Mouse (Mus musculus) thymus, adult 18-20 months (tissue): ENCODE measurements around the gene Tcea3.
A peak's percentile ranks its signal among the peaks of the same experiment; 100 is the strongest.

ENCODE experiments used
- DNase-seq, 2 experiments: peaks; one replicate each; pipeline ENCODE4 v3.0.0; 2022; ENCODE audit warnings: mixed read lengths in 2 of 2

Gene Tcea3

DNA sequence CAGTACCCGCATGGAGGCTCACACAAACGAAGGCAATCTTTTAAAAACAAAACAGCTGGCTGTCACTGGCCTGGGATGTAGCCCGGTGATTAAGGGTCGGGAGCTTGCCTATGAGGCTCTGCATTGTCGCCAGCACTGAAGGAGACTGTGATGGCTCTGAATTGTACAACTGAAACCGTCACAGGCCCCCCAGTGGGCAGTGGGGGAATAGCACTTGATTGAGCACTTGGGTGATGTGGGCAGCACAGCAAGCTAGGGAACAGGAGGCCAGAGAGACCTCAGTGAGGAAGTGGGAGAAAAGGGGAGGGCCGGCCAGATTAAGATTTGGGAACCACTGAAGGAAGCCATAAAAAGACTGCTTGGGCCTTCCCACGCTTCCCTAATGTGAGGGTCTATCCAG is 7.9 kb upstream of the Tcea3 start:
- peak; percentile 55 to 56 for DNase-seq

DNA sequence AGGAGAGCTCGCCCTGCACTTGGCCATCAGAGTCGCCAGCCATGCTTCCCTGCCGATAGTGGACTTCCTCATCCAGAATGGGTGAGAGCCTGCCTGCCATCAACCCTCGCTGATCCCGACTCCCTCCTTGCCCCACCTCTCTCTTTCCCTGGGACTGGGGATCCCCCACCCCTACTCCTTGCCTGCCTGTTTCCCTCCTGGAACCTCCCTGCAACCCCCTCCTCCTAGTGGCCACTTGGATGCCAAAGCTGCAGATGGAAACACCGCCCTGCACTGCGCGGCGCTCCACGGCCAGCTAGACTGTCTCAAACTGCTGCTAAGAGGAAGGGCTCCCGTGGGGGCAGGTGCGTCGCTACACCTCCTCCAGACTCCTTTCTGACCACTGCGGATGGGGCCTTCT is 7.4 kb upstream of the Tcea3 start:
- no peak for DNase-seq

DNA sequence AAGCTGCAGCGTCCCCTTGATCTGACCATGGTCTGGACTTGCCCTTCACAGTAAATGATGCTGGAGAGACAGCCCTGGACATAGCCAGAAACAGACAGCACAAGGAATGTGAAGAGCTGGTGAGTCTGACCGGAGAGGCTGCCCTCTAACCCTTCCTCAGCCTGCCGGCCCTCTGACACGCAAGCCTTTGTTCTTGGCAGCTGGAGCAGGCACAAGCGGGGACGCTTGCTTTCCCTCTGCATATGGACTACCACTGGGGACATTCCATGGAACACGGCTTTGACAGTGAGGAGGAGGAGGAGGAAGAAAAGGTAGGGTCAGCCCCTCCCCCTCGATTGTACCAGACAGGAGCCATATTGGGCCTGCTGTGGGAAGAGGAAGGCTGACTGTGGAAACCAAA is 6.6 kb upstream of the Tcea3 start:
- DNase-seq: no peak

DNA sequence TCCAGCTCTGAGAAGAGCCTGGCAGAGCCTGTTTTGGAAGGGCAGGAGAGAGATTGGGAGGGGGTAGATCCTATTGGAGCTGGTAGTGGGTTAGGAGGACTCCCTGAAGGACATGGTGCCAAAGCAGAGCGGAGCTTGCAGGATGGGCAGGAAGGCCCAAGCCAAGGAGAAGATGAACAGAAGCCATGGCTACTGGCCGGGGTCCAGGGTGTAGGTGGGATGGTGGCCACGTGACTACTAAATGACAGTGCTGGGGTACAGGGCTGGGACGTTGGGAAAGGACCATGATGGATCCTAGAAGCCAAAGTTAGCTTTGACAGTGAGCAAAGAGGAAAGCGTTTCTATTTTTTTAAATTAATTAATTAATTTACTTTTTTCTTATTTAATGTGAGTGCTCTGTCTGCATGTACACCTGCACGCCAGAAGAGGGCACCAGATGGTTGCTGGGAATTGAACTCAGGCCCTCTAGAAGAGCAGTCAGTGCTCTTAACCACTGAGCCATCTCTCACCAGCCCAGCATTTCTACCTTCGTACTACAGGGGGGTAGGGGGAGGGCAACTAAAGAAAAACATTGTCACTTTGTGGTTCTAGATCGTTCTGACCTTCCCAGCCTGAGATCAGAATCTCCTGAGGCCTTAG is 5.3 kb upstream of the Tcea3 start:
- no peak for DNase-seq

DNA sequence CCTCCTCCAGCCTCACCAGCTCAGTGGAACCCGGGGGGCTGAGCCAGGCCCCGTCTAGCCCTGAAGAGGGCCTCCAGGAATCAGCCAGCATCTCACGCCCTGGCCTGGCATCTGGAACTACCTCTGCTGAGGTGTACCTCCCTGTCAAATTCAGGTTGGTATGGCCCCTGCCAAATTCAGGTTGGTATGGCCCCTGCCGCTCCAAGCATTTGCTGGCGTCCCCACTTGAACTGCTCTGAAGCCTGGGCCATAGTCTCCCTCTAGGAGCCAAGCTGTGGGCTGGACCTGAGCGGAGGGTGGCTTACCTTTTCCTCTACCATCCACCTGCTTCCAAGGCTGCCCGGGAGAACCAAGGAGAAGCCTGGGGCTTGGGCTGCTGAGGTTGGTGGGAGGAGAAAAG is 4.8 kb upstream of the Tcea3 start:
- DNase-seq: no peak

DNA sequence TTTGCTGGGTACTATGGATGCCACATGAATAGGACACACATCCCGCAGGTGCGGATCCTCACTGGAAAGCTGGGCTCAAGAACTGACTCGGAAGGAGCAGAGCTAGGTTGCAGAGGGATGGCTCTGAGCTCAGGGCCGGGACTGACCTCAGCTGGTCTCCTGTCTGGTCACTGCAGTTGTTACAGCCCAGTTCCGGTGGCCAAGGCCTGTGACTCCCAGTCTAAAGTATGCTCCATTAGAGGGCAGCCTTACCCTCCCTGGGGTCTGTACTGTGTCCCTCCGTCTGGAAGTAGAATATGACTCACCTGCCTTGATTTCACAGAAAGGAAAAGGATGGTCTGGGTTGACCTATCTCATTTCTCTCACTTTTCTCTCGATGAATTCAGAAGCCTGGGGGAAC is 3.3 kb upstream of the Tcea3 start:
- DNase-seq: no peak

DNA sequence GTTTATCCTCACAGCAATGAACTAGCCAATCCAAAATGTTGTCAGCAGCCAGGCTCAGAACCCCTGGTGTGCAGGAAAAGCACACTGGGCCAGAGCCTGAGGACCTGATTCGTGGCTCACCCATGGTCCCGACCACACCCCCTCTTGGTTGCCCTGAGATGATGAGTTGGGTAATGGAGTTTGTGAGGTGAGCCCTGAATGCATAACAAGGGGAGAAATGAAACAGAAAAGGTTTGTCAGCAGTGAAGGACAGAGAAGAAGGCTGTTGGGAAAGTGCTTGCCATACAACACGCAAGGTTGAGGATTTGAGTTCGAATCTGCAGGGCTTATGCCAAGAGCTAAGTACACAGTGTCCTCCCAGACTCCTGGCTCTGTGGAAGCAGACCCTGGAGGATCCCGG is 1.8 kb upstream of the Tcea3 start:
- no peak for DNase-seq

DNA sequence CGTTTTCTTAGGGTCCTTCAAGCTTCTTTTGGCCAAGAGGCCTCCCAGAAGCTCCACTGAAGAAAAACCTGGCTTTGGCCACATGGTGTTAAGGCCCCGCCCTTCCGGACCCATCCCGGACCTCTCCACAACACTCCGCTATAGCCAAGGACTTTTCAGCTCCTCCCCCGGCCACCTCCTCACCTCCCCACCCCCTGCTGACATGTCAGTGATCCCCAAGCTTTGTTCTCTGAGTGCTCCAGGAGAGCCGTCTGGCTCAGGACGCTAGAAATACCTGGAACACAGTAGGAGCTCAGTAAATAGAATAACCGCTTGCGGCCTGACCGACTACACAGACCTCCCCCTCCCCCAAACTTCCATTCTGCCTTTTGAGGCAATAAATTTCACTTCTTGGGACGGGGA is 960 bp upstream of the Tcea3 start:
- DNase-seq: no peak

DNA sequence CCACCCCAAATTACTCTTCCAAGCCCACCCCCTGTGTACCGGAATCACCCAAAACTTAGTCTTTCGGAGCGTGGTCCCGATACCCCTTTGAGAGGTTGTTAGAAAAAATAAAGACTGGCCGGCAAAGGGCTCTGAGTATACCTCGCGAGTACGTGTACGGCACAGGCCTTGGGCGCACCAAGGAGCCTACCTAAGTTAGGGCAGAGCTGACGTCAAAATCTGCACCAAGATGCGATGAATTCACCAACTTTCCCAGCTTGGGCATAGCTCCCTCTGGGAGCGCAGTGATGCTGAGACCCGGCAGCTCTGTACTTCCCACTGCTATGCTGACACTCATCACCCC is 172 bp upstream of the Tcea3 start:
- DNase-seq: no peak

DNA sequence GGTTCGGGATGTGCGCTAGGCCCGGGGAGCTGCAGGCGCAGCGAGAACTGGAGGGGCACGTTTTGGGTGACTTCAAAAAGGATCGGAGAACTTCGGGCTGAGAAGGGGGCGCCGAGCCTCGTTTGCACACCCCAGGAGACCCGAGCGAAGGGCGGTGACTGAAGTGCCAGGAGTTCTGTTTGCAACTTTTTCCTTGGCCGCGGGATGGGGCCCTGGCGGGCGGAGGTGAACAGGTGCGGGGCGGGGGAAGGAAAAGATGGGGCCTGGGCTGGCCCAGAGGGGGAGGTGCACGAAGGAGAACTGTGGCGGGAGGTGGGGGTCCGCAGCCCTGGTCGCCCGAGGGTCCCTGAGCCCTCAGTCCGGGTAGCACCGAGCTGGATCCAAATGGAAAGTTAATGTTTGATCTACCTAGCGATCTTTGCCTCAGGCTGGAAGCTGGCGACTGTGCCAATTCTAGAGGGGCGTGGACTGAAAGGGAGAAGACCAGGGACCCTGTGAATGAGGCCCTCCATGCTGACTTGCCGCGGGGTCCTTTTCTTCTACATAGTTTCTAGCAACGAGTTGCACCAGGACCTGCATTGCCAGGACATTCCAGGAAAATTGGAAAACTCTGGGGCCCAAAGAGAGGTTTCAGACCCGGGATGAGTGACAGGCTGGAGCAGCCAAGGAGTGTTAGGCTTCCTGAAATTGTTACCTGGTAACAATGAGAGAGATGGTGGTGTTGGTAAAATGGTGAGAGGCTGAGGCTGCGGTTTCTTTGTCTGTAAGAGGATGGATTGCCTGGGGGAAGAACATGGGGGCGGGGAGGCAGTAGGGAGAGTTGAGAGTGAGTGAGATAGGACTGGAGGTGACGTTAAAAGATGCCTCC is 1.2 kb downstream of the Tcea3 start:
- DNase-seq: no peak

DNA sequence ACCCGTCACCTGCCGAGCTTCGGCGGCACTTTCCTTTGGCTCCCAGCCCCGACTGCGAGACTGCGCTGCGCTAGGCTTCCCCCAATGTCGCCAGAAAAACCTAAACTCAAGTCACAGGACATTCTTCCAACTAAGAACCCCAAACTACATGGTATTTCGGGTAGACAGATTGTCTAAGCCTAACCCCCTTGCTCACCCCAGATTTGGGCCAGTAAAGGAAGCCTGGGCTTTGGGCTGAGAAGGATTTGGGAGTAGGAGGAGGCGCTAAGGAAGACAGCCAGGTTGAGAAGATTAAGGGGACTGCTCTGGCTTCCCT is 1.8 kb downstream of the Tcea3 start:
- DNase-seq: no peak

DNA sequence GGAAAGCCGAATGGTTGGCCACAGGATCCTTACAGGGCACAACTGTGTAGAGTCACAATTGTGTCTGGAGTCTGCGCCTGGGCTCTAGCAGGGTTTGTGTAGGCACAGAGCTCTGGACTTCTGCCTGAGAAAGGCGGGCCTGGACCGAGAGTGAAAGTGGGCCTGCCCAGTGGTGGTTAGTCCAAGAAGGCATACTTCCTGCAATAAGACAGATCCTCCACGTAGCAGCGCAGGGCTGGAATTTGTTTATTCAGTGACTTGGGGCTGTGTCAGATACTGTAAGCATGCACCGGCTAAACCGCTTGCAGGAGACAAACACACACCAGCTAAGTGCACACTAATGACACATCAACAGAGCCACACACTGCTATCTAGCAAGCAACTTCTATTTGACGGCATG is 2.3 kb downstream of the Tcea3 start:
- no peak for DNase-seq

DNA sequence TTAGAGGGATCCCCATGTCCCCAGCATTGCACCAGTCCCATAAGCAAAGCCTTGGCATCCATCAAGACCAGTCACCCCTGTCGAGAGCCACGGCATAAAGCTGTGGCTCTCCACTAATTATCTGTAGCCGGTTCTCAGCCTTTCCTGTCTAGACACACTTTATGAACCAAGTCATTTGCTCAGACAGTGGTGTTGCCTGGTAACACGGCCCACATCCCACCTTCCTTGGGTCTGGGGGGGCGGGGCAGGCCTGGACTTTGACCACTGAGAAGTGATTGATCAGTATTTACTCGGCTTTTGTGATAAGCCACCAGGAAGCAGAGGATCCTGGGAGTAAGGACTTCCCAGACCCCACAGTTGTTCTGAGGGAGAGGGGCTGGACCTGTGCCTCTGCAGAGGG is 8.4 kb downstream of the Tcea3 start:
- no peak for DNase-seq

DNA sequence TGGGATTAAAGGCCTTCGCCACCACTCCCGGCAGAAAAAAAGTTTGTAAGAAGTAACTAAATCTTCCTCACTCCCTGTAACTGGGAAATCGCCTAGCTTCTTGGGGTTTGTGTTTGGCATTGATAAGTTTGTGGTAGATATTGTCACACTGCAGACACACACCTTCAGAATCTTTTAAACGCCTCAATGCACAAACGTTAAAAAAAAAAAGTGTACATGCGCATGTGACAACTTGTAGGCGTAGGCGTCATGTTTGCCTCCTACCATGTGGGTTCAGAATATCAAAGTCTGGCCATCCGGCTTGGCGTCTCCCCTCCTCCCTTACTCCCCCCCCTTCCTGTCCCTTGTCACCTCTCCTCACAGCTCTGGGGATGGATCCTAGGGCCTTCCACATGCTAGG is 9.2 kb downstream of the Tcea3 start:
- DNase-seq: no peak

DNA sequence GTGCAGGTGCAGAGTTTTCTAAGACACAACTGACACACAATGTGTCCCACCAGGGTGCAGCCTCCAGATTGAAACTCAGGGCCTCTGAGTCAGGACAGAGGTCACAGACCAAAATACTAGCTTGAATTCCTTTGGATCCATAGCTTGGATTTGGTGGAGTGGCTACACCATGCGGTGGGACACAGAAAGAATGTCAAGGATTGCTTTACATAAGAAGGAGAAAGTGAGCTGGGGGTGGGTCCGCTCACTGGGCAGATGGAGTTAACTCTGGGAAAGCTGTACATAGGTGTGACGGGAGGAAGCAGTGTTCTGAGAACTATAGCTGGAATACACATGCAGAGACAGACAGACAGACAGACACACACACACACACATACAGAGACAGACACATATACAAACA is 12.4 kb downstream of the Tcea3 start:
- DNase-seq: no peak

DNA sequence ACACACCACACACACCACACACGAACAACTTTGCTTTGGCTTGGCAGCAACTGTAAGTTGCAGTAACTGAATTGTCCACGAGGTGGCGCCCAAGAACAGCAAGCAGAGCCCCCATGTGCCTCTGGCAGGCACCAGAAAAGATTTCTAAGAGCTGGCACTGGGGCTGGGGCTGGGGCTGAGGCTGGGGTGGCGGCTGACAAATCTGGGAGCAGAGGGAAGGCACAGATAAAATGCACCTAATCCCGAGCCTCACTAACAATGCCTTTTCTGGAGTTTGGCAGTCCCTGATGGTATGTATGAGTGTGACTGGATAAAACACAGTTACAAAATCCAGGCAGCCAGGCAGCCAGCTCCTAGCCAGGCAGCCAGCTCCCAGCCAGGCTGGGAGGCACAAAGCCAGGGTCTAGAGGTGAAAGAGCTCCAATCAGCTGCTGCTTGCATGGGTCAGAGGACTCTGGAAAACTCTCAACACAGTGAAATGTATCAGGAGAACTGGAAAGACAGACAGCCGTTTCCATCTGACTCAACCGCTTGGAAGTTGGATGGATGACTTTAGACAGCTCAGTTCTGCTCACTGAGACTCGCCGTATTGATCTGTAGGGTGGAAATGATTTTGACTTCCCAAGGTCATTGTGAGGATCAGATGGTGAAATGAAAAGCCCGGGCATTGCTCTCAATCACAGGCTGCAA is 13.1 kb downstream of the Tcea3 start:
- DNase-seq: peak in 1 of 2 experiments; percentile 47

DNA sequence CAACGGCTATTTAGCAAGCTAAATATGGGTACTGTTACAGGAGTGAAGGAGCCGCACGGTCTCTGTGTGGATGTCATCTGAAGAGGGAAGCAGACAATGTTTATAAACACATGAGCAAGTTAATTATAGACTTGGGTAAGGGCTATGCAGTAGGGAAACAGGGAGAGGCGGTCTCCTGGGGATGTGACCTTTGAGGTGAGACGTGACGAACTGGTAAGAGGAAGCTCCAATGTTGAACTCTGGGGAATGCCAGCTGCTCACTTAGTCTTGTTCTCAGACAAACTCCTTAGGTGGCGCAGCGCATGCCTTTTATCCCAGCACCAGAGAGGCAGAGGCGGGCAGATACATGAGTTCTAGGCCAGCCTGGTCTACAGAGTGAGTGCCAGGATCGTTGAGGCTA is 14.4 kb downstream of the Tcea3 start:
- DNase-seq: no peak

DNA sequence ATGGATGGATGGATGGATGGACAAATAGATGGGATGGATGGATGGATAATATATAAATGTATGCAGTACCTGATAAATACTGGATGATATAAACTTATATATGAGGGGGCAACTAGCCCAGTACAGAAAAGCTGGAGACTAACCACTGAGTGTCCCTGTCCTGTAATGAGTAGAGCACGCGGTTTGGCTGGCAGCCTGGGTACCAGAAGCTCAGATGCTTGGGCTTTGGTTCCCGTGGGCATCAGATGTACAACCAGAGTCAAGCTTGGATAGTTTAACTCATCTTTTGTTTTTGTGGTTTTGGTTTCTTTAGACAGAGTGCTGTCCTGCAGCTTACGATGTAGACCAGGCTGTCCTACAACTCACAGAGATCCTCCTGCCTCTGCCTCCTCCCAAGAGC is 16.0 kb downstream of the Tcea3 start:
- no peak for DNase-seq

DNA sequence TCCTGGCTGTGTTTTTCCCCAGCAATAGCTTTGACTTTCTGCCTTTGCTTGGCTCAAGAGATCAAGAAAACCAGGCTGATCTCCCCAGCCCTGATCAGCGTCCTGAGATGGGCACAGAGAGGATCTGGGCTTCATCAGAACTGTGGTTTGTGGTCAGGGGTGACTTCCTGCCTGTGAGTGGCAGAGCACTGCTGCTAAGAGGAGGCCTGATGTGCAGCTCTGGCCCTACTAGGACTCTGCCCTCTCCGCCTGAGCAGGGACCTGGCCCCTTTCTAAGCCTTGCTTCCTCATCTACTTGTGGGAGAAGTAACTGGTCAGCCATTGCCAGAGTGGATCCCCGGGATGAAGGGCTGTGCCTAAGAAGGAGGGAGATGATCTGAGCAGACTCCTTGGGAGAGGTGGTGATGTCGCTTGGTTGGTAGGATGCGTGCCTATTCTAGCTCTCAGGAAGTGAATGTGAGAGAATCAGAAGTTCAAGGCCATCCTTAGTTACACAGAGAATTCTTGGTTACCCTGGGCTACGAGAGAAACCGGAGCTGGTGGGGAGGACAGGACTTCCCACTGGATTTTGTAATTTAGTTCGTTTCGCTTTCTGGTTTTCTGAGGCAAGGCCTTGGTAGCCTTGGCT is 19.3 kb downstream of the Tcea3 start:
- peak; percentile 24 to 47 for DNase-seq

DNA sequence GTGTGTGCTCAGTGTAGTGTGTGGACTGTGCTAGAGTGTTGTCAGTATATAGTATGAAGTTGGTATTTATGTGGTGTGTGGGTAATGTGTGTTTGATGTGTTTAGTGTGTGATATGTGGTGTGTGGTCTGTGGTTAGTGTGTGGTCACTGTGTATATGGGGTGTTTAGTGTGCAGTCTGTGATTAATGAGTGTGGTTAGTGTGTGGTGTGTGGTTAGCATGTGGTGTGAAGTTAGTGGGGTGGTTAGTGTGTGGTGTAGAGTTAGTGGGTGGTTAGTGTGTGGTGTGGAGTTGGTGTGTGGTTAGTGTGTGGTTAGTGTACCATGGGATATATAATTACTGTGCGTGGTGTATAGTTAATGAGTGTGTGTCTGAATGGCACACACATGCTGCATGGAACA is 21.4 kb downstream of the Tcea3 start:
- no peak for DNase-seq

DNA sequence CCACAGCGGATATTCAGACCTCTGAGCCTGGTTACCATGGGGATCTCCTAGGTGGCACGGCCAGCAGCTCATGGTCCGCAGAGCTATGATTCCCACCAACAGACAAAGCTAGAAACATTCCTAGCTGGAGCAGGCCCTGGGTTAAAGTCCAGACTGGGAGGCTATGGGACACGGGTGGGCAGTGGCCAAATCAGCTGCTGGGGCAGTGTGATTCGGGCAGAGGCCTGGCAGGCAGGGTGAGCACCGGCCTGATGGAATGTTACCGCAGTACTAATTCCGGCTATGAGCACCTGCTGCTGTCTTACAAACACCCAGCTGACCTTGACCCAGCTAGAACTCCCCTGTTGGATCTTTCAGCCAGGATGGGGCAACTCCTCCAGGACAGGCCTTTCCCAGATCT is 23.1 kb downstream of the Tcea3 start:
- no peak for DNase-seq

DNA sequence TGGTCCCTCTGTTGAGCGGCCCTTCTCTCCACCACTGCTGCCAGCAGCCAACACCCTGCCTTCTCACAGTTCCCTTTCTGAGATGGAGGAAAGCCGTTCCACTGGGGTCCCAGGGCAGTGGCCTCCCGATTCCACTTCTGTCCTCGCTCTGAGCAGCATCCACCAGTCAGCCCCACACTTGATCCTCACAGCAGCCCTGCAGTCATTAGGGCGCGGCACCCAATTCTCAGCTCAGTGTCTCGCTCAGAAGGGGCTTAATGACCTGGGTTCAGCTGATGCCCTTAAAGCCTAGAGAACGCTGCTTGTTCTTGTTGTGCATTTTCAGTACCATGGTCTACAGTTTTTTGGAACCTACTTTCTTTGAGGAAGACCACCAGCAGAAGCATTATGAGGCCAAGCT is 33.6 kb downstream of the Tcea3 start:
- no peak for DNase-seq

DNA sequence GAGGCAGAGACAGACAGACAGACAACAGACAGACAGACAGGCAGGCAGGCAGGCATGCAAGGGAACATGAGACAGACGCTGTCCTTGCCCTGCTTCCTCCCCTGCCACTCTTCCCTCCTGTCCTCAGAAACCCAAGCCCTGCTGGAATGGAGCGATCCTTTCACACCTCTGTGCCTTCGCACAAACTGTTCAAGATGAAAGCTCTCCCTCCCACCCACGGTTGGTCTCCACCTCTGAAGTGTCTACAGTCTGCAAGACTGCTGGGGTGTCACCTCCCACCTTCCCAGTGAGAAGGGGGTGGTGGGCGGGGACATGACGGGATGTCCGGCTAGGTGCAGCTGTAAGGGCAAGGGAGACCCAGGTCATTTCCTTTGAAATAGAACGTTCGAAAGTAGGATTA is 34.1 kb downstream of the Tcea3 start:
- DNase-seq: no peak
